Mouse (Mus musculus): ENCODE data around the gene Nadk2.

Gene Nadk2

GRCm38 (mm10) chr15:9070912-9071555 is at the start of gene Nadk2:
Gene Nadk2 (plus strand): TSS chr15:9071260.
- peak; percentile 97 for DNase-seq

DNA sequence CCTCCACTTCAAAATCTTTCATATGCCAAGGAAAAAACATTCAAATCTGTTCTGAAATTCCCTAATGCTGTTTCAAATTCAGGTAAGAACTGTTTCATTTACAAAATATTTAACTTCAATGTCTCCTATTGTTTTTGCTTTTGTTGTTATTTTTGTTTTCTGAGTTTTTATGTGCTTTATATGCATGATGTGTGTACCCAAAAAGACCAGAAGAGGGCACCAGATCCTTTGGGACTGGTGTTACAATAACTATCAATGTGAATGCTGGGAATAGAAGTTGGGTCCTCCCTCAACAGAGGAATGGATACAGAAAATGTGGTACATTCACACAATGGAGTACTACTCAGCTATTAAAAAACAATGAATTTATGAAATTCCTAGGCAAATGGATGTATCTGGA is 15.4 kb upstream of the Nadk2 start:
- no peak for DNase-seq

DNA sequence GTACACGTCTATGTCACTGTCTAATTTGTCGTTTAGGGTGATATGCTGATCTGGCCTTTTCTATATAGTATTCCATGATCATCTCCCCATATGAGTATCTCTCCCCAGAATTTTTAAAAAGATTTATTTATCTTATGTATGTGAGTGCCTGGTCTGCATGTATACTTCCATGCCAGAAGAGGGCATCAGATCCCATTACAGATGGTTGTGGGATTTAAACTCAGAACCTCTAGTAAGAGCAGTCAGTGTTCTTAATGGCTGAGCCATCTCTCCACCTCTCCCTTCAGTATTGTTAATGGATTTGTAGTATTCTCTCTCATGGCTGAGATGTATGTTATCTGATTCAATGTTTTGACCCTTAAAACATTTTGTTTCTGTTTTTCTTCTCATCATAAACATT is 11.2 kb upstream of the Nadk2 start:
- DNase-seq = no peak

DNA sequence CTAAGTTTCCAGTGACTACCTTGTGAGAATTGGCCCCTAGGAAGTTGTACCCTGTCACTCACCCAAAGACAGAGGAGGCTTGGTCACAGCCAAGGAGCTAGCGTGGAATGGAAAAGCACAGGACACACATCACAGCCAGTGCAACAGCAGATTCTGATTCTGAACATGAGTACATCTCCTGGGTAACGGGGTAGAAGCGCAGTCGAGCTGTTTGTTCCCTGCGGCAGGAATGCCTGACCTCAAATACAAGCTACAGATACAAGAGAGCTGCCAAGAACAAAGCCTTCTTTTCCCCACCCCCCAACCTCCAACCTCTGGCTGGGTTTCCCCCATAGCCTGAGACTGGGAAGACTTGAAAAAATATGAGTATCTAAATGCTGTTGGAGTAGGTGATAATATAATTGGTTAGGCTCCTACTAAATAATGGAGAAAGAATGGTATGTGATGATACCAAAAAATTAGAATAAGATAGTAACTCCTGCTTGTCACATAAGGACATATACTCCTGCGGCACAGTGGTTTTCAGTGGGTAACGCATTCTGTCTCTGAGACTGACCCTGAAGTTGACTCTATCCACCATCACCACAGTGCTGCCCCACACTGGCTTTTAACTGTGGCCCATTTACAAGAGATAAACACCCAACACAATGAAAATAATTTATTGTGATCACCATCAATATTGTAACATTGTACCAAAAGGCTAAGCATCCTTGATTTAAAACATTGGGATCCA is 9.7 kb upstream of the Nadk2 start:
- no peak for DNase-seq

DNA sequence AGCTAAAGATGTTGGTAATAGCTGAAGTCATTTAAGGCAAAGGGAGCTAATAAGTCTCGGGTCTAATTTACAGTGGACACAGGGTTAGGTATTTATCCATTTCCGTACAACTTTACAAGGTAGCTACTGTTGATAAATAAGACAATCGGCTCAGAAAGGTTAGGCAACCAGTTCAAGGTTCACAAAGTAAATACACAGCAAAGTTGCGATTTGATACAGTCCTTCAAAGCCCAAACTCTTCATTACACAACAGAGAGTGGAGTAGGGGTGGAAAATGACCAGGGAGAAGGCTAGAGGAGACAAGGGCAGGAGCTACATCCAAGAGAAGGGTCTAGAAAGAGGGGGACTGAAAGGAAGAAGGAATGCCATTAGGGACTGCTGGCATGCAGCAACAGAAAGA is 2.2 kb upstream of the Nadk2 start:
- DNase-seq = no peak

- no peak for DNase-seq
Measured at GRCm38 (mm10) chr15:9070353-9070752, 707 bp upstream of the Nadk2 start.

DNA sequence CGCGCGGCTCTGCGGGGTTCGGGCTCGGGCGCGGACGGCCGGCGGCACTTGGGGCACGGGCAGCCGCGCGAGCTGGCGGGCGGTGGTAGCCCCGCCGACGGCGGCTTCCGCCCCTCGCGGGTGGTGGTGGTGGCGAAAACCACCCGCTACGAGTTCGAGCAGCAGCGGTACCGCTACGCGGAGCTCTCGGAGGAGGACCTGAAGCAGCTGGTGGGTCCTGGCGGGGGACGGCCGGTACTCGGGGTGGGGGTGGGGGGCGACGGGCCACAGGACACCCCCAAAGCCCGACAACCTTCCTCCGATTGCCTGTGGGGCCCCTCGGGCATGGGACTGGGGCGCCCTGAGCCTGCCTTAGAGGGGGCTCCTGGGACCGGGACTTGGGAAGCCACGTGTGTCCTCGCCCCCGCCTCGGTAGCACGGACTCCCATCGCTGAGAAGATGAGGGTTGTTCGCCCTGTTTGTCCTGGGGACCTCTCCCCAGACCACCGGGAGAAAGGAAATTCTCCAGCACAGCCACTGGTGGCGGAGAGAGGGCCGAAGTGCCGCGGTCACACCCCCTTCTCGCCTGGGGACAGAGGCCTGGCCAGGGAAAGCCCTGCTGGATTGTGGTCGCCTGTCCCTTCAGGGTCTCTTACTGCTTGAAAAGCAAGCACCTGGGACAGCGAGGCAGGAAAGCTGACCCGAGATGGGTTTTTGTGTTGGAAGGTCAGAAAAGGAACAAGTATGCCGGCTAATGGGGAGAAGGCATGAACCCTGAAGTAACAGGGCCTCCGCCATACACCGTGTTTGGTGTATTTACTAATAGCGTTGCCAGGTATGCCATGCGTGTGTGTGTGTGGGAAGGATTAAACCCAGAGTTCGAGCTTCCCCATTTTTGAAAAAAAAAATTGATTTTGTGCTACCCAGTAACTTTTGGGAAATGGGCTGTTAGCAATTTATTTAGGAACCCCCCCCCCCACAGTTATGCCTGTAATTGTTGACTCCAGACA is 790 bp downstream of the Nadk2 start:
- DNase-seq = peak; percentile 43

- DNase-seq = no peak
Measured at GRCm38 (mm10) chr15:9072630-9073029, 1.6 kb downstream of the Nadk2 start.

- no peak for DNase-seq
Measured at GRCm38 (mm10) chr15:9073067-9073608, 2.1 kb downstream of the Nadk2 start.

DNA sequence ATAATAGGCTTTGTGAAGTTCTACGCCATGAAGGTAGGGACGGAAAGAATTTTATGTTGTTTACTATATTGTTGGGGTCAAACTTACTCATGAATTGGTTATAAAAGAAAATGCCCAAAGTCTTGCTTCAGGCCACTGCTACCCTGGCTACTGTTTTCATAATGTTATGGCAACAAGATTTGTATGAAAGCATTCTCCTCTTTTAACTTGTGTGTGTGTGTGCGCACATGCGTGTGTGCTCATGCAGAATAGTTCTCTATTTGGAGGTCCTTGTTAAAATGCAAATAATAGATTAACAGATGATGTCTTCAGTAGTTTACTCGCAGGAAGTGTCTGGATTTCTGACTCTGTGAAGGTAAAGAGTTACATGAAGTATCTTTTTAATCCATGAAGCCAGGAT is 2.6 kb downstream of the Nadk2 start:
- no peak for DNase-seq

- no peak for DNase-seq
Measured at GRCm38 (mm10) chr15:9074139-9074538, 3.1 kb downstream of the Nadk2 start.

DNA sequence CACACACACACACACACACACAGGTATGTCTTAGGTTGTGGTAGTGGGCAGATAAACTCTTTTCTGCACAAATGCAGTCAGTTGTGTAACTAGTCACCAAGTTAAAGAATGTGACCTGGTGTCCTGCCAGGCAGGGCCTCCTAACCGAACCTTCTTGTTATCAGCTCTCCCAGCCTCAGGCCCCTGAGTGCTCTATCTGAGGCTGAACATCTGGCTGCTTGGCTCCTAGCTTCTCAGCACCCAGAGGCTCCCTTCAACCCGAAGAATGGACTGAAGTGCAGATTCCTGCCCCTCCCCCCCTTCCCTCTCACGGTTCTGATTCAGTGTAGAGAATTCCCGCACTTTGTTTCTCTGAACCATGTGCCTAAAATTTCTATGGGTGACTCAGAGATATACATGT is 3.6 kb downstream of the Nadk2 start:
- DNase-seq = no peak

DNA sequence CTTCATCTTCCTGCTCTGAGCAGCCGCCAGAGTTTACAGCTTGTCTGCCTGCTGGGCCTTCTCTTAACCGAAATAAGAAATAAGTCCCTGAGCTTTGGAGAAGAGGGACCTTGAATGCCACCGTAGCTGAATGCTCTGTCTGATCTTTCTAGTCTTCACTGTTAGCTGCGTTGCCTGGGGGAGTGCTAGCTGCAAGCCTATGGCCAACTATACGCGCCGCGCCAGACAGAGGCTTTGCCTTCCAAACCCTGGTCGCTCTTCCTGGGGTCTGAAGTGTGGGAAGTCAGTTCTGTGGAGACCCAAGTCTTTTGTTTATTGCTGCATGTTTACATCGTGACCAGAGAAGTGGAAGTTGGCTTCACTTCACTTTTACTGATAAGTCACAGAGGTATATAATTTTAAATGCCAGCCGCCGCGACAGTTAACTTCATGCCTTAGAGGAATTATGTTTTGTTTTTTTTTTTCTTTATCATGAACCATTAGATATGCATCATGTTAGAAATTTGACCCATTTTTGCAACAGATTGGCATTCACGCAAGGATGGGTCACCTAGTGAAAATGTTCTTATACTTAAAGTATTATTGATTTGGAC is 4.6 kb downstream of the Nadk2 start:
- DNase-seq = no peak

DNA sequence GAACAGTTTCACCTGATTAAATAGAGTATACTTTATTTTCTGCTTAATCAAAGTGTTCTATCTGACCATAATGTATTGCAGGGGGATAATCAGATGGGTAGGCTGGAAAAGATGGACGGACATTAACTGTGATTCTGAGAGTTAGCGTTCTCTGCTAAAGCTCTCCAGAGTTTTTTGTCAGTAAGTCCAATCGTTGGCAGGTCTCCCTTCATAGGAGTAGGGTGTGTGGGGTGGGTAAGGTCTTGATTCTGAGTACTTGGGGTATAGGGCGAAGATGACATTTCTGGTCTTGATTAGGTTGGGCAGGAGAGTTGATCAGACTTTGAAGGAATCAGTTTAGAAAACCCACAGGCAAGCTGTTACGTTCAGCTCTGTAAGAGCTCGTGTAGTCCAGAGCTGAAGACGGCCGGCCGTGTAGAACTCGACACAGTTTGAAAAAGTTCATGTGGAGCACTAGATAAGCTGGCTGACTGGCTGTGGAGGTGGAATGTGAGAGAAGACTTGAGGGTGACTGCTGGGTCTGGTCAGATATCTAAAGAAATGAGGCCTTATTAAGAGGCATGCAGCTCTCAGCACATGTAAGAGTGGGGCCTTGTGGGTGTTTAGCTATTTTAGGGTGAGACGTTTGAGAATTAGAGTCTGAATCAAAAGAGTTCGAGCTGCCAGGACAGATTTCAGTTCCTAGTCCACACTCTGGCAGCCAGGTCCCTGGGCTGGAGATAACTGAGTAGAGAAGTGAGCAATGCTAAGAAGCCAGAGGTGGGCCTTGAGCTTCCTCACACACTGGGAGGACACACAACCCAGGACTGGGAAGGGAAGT is 7.6 kb downstream of the Nadk2 start:
- no peak for DNase-seq

- no peak for DNase-seq
Measured at GRCm38 (mm10) chr15:9079626-9080025, 8.6 kb downstream of the Nadk2 start.

GRCm38 (mm10) chr15:9080206-9080605 is 9.1 kb downstream of the Nadk2 start:
- no peak for DNase-seq

- no peak for DNase-seq
Measured at GRCm38 (mm10) chr15:9081294-9081693, 10.2 kb downstream of the Nadk2 start.

GRCm38 (mm10) chr15:9082753-9083152 is 11.7 kb downstream of the Nadk2 start:
- DNase-seq = no peak

- no peak for DNase-seq
Measured at GRCm38 (mm10) chr15:9086813-9087212, 15.8 kb downstream of the Nadk2 start.

DNA sequence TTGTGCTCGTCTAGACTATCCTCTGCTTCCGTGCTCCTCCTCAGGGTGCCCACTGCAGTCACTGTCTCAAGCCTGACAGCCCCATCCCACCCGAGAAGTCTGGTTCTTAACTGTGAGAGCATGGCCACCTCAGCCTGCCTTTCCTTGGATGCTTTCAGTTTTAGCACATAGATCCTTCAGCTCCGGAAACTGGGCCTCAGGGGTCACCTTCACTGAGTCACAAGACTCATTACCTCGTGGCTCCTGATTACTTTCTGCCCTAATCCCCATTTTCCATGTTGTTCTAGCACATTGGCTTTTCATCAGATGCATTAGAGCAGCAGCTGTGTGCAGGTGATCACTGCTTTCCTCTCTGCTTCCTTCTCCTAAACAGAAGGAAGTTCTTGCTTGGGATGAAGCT is 16.4 kb downstream of the Nadk2 start:
- DNase-seq = no peak

DNA sequence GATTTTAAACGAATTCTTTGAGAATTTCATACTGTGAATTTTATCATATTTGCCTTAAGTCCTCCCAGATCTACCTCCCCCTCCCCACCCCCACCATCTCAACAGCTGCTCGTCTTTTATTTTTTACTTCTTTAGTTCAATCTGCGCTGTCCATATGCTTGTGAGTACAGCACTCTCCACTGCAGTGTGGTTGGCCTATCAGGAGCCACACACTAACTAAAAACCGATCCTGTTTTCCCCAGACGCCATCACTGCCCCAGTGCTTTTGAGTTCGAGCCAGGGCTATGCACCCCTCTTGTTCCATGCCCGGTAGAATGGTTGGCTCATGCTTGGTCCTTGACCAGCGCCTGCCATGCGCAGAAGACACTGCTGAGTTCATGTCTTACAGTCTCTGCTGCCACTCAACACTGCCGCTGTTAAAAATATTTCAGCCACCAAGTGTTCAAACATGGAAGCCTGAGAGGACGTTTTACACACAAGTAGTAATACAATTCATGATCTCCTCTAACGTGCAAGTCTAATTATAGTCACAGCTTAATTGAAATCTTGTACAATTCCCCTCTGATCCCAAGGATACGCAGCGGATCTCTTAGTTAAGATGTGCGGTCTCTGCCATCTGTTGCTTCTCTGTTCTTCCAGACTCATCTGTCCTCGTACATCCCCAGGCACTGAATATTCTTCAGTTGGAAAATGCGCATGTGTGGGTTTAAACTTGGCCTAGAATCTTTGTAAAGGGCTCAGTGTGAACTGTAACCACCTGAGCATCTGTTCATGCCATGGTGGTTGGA is 17.0 kb downstream of the Nadk2 start:
- no peak for DNase-seq
